Mouse (Mus musculus) cerebellum, postnatal 36 days (tissue): ENCODE results near the gene Rac3.
A peak's percentile ranks its signal among the peaks of the same experiment; 100 is the strongest.
"Not testable (repeated sequence)": the region's sequence is repeated elsewhere in the genome, so short reads cannot be mapped to it uniquely, and the experiment has no call there.

Source experiments
- DNase-seq, 2 experiments: peaks; one replicate each; pipeline ENCODE4 v3.0.0; 2021 to 2022; ENCODE audit warnings: mixed read lengths in 2 of 2

Gene Rac3

DNA sequence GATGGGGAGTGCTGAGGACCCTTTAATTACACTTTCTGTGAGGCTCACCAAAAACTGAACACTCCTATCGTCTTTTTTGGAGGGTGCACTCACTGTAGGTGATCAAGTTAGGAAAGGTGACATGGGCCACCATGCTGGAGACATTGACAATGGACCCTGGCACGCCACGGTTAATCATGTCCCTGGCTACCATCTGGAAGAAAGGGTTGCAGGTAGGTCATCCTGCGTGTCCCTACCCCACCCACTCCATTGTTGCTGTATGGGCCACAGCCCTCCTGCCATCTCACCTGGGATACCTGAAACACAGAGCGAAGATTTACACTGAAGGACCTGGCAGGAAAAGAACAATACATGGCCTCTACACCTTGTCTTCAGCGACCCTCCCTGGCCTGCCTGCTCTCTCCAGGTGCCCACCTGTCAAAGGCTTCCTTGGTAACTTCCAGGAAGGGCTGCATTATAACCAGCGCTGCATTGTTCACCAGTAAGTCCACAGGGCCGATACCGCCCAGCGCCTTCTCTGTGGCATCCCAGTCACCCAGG lies 9.1 kb downstream of the Rac3 start:
- DNase-seq = no peak

- DNase-seq = no peak
Observed at GRCm38 (mm10) chr11:120731395-120731794, 10.1 kb downstream of the Rac3 start.

- no peak for DNase-seq
Observed at GRCm38 (mm10) chr11:120731858-120732680, 10.8 kb downstream of the Rac3 start, which contains the start of gene Cbr2. Cbr2 (minus strand) TSS chr11:120732114.

- no peak for DNase-seq
Observed at GRCm38 (mm10) chr11:120733521-120733920, 12.3 kb downstream of the Rac3 start.

DNA sequence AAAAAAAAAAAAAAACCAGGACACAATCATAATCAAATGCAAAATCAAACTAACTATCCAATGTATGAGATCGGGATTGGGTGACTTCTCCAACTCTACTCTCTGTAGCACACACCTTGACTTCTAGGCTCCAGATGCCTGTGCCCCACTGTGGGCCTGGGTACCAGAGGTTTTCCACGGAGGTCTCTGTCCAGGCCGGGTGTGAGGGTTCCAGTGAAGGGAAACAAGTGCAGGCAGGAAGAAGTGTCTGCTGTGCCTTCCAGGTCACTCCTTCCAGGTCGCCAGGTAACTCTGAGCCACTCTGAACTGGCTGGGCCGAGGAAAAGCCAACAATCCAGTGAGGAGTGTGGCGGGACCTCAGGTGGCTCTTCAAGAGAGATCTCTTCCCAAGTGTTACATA lies 15.2 kb downstream of the Rac3 start:
- no peak for DNase-seq

- no peak for DNase-seq
Observed at GRCm38 (mm10) chr11:120740981-120741380, 19.7 kb downstream of the Rac3 start.

DNA sequence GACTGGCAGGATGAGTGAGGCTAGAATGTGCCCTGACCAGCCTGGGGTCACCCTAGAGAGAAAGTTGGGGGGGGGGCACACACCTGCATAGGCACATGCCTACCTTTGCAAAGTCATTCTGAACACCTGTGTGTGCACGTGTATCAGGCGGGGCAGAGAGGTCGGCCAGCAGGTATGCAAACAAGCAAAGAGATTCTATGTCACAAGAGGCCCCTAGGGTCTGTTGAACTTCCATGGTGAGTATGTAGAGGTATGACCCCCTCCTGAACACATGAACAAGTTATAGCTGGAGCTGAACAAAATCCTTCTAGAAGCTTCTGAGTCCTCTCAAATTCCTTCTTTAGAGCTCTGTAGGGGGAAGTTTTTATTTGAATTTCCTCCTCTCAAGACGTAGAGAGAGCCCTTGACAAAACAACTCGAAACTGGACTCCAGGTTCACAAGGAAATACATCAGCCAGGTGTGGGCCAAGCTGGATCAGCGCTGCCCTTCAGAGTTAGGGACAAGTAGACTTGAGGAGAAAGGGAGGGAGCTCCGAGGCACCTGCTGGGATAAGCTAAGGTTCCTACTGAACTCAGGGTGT lies 22.9 kb downstream of the Rac3 start:
- no peak for DNase-seq

- DNase-seq = no peak
Observed at GRCm38 (mm10) chr11:120747974-120748373, 26.7 kb downstream of the Rac3 start.

DNA sequence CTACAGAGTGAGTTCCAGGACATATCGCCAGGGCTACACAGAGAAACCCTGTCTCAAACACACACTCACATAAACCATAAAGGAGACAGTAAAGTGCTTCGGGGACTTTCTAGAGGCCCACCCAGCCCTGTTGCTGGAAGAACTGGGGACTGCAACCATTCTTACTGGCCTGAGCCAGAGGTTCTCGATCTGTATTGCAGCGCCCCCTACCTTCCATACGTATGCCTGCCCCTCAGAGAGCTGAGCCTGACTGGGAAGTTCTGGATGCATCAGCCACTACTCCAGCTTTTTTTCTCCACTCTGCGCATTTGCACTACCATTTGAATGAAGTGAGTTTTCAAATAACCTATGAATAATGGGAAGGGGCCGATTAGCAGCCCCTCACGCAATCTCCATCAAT lies 28.2 kb downstream of the Rac3 start:
- peak in 1 of 2 experiments; percentile 18 for DNase-seq

DNA sequence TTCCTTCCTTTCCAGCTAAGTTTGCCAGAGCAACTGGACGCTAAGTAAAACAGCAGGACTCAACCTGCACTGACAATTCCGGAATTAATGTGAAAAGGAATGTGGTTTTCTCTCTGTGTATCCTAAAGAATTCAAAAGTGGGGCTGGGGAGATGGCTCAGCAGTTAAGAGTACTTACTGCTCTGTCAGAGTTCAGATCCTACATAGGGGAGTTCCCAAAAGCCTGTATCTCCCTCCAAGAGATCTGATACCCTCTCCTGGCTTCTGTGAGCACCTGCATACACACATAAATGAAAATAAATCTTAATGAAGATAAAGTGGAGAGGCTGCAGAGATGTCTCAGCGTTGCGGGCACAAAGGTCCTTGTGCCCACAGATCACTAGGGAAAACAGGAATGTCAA lies 30.3 kb downstream of the Rac3 start:
- no peak for DNase-seq

- no peak for DNase-seq
Observed at GRCm38 (mm10) chr11:120760236-120760635, 39.0 kb downstream of the Rac3 start.

DNA sequence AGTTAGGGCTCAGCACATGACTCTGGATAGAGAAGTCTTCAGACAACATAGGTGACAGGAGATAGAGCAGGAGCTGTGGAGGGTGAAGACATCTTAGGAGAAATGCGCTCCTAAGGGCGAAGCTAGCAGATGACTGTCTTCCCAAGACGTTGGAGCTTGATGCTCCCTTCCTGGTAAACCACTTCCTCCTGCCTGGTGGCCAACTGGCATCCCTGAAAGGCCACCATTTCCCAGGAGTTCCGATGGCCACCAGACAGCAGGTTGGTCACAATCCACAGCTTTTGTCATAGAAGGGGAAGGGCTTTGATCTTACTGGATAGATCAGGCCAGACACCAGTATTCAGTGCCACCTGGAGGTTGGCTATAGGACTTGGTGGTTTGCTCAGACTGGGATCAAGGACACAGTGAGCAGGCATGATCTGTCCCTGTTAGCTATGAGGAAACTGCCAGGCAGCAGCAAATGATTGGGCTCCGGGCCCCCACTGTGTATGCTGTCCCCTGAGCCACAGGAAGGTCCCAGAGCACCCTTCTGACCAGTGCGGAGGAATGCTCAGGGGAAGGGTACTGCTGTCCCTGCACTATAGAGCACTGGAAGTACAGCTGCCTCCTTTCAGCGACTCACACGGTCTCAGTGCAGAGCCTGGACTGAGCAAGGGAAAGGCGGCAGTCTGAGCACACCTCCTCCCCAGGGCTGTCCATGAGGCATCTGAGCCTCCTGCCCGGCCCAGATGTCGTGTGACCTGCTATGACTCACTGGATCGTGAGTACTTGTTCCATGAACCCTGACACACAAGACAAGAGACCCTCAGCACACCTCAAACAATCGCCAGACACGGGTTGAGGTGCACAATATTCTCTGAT lies 40.8 kb downstream of the Rac3 start:
- DNase-seq = no peak

DNA sequence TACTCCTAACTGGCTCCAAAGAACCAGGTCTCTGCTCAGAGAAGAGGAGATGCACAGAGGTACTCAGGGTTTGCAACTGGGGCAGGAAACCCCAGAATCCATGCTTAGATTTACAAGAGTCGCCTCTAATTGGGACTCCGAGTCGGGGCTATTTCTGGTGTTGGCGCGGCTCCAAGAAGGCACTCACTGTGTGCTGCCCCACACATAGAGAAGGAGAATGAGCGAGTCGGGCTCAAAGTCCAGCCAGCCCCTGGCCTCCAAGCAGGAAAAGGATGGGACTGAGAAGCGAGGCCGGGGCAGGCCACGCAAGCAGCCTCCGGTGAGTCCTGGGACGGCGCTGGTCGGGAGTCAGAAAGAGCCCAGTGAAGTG lies 41.4 kb downstream of the Rac3 start, which contains the start of gene Hmga1b:
Hmga1b (plus strand) TSS at position 123 of the 370 bp plus-strand sequence.
- not testable (repeated sequence) for DNase-seq

- DNase-seq = not testable (repeated sequence)
Observed at GRCm38 (mm10) chr11:120763121-120763999, 42.1 kb downstream of the Rac3 start.

GRCm38 (mm10) chr11:120767023-120767422 lies 45.8 kb downstream of the Rac3 start:
- not testable (repeated sequence) for DNase-seq

GRCm38 (mm10) chr11:120768206-120768605 lies 46.9 kb downstream of the Rac3 start:
- DNase-seq = no peak

DNA sequence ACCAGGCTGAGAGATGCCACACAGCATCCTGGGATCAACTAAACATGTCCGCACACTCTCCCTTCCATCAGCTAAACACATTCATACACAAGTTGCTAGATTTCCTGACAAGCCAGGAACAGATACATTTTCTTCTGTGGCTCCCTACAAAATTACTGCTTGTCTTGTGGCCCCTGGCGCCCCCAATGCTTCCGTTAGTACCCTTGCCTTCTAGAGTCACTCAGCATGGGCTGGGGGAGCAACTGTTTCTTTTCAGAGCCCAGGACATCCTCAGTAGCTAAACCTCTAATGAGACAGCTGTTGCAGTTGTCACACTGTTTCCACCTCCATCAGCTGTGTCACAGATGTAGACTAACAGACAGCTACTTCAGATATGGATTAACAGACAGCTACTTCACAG lies 51.5 kb downstream of the Rac3 start:
- no peak for DNase-seq
